Mouse (Mus musculus) lung, embryonic 15.5 days (tissue): ENCODE measurements at regions not wholly inside any gene's neighbourhood (a gene's known extent, or its start where the extent isn't known, plus 50 kb on each side); places are given as distances from the start of the nearest gene placed in this dataset.

Experiments
- ATAC-seq: fragments of 200-750 bp; cut with Nextera tagmentation; 2 replicates; pipeline ENCODE4 v1.8.0; 2017; ENCODE audit warnings: moderate number of reproducible peaks, borderline replicate concordance; ENCODE audit not compliant: low FRiP score, low TSS enrichment; ENCODE audit errors: extremely low read depth
- H3K27ac ChIP-seq: fragments of 300-500 bp; sonication (generic); 2 replicates; pipeline ENCODE4 v1.5.1; 2015; ENCODE audit warnings: moderate library complexity, mild to moderate bottlenecking, inconsistent platforms
- H3K27me3 ChIP-seq: fragments of 300-500 bp; sonication (generic); 2 replicates; pipeline ENCODE4 v1.6.1; 2015; ENCODE audit warnings: inconsistent platforms
- H3K36me3 ChIP-seq: fragments of 300-500 bp; sonication (generic); 2 replicates; pipeline ENCODE4 v1.6.1; 2015; ENCODE audit warnings: inconsistent platforms
- H3K4me1 ChIP-seq: fragments of 300-500 bp; sonication (generic); 2 replicates; pipeline ENCODE4 v1.6.1; 2015; ENCODE audit warnings: inconsistent platforms
- H3K4me2 ChIP-seq: fragments of 300-500 bp; sonication (generic); 2 replicates; pipeline ENCODE4 v1.6.1; 2015; ENCODE audit warnings: inconsistent platforms, mild to moderate bottlenecking, moderate library complexity
- H3K4me3 ChIP-seq: fragments of 300-500 bp; sonication (generic); 2 replicates; pipeline ENCODE4 v1.5.1; 2015; ENCODE audit warnings: mild to moderate bottlenecking, inconsistent platforms
- H3K9ac ChIP-seq: fragments of 300-500 bp; sonication (generic); 2 replicates; pipeline ENCODE4 v1.6.1; 2015; ENCODE audit warnings: inconsistent platforms
- H3K9me3 ChIP-seq: fragments of 300-500 bp; sonication (generic); 2 replicates; pipeline ENCODE4 v1.6.1; 2016; ENCODE audit warnings: inconsistent platforms
- WGBS: fragments of 180-500 bp; shearing (Covaris S2); methylation state at CpG from one replicate; pipeline ENCODE4 v1.1.7; 2015; 5-methylcytosine and 5-hydroxymethylcytosine counted together

DNA sequence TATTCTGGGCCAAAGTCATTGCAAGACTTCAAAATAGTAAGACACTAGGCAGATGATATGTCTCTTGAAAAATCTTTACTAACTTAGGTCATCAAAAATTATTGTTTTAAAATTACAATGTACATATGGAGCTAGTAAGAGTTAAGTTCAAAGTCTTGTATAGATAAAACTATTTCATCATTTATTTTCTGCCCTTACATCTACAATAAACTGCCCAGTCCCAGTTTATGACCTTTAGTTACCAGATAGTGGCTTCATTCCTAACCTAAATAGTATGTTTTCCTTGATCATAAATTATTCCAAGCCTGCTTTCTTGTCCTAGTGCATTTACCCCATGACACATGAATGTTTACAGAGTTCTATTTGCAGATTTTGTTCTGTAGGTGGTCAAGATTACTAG is 72.9 kb downstream of the Manea start:
- no peaks in the 10 kb centered on the region for H3K9me3 ChIP-seq
- ATAC-seq, result no peak
- H3K27ac ChIP-seq, result no peak overlapping the region
- H3K4me1 ChIP-seq, result no peaks in the 10 kb centered on the region
- H3K4me3 ChIP-seq, result no peak overlapping the region
- no peaks in the 10 kb centered on the region for H3K36me3 ChIP-seq
- no peak overlapping the region for H3K4me2 ChIP-seq
- no peaks in the 10 kb centered on the region for H3K27me3 ChIP-seq
- no peak overlapping the region for H3K9ac ChIP-seq

DNA sequence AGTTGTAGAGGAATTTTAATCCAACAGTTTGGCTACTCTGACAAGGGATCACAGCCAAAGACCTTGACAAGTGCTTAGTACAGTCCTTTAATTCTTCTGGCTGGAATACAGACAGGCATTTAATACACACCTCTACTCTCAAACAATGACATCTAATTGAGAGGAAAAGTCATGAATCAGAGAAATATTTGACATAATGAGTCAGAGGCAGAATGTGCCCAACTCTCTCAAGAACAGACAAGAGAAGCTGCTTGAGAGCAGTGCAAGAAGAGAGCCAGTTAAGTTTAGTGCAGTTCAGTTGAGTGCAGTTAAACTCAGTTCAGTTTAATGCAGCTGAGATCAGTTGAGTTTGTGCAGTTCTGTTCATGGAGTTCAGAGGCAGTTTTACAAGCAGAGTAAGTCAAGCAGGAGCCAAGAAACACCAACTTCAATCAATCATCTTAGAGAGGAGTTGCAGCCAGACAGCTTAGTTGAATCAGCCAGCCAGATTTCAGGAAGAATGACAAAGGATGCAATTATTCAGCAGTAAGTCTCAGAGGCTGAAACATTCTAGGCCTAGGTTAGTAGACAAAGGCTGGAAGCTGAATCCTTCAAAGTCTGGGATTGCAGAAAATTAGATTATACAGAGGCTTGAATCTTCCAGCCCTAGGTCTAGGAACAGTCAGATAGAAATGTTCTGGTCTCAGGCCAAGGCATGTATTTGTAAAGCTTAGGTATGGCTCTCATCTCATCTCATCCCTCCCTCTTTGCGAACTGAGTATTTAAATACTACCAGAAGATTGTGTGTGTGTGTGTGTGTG is 87.3 kb downstream of the Manea start:
- Histone ChIP-seq H3K4me1 (no peaks in the 10 kb centered on the region), H3K27ac (no peak overlapping the region), H3K4me3 (no peak overlapping the region), H3K9ac (no peak overlapping the region), H3K4me2 (no peak overlapping the region), H3K27me3 (no peaks in the 10 kb centered on the region), H3K9me3 (no peaks in the 10 kb centered on the region), H3K36me3 (no peaks in the 10 kb centered on the region)
- 69% methylated on average over 1 of the region's 1 CpGs for WGBS
- no peak for ATAC-seq

DNA sequence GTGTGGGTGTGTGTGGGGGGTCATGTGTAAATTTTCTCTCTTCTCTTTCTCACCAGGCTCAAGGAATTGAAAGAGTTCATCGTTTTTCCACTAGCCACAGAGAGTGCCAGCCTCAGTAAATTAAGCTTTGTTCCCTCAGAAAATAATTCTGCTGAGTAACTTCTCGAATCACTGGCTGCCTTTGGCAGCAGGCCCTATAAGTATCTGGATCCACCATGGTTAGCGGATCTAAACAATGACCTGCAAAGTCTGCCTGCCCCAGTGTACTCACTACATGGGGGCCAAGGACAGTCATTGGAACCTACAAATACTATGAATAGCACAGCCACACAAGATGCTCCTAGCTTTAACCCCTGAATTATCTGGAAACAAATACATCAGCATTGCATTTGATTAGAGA is 90.8 kb downstream of the Manea start:
- Histone ChIP-seq H3K27me3 (no peaks in the 10 kb centered on the region), H3K36me3 (no peaks in the 10 kb centered on the region), H3K4me3 (no peak overlapping the region), H3K9ac (no peak overlapping the region), H3K4me2 (no peak overlapping the region), H3K27ac (no peak overlapping the region), H3K9me3 (no peaks in the 10 kb centered on the region), H3K4me1 (no peaks in the 10 kb centered on the region)
- ATAC-seq, result no peak
- WGBS, result 59% methylated on average over 3 of the region's 3 CpGs

DNA sequence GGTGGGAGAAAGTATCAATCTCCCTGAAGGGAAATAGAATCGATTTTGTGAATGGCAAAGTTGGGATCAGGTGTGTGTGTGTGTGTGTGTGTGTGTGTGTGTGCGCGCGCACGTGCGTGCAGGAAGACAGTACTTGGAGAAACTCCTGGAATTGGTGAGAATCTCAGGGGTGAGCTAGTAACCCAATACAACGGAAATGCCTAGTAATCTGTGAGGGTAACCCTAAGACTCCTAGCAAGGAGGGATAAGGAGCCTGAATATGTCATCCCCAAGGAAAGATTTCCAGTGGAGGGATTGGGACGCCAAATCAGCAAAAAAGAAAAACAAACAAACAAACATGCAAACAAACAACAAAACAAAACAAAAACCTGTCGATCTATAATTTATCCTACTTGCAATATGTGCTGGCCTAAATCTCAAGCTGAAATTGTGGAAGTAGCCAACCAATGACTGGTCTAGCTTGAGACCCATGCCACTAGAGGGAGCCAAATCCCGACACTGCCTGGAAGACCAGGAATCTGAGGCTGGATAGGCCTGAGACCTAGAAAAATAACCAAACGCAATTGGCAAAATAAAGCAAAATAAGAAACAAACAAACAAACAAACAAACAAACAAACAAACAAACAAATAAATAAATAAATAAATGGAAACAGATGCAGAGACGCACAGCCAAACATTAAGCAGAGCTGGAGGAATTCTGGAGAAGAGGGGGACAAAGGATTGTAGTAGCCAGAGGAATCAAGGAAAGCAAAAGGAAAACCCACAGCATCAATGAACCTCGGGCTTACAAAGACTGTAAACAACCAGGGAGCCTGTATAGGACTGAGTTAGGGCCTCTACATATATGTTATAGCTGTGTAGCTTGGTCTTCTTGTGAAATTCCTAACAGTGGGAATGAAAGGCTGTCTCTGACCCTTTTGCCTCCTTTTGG is 98.5 kb downstream of the Manea start:
- H3K27me3 ChIP-seq, result no peaks in the 10 kb centered on the region
- no peaks in the 10 kb centered on the region for H3K4me1 ChIP-seq
- no peak overlapping the region for H3K27ac ChIP-seq
- no peaks in the 10 kb centered on the region for H3K9me3 ChIP-seq
- H3K4me3 ChIP-seq, result no peak overlapping the region
- H3K36me3 ChIP-seq, result no peaks in the 10 kb centered on the region
- no peak overlapping the region for H3K9ac ChIP-seq
- ATAC-seq, result 0 out of 2 replicates have a peak, but pooled peaks have one; percentile 64
- H3K4me2 ChIP-seq, result no peak overlapping the region
- WGBS, result 59% methylated on average over 13 of the region's 13 CpGs

DNA sequence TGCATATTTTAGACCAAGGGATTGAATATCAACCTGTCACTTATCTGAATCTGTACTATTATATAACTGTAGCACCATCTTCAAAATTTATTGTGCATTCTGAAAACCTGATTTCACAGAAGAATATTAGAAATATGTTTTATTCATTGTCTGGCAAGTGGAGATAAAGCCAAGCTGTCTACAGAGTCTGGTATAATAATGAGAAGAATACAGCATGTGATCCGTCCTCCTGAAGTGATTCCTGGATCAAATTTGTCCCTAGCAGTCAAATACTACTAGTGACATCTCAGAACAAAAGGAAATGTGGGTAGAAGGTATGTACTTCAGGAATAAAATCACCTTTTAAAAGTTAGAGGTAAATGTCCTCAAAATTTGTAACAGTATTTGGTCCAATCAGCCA is 123.4 kb downstream of the Manea start:
- WGBS, result 59% methylated on average over 1 of the region's 1 CpGs
- Histone ChIP-seq H3K4me2 (no peak overlapping the region), H3K4me1 (no peaks in the 10 kb centered on the region), H3K9ac (no peak overlapping the region), H3K27me3 (no peaks in the 10 kb centered on the region), H3K4me3 (no peak overlapping the region), H3K27ac (no peak overlapping the region), H3K36me3 (no peaks in the 10 kb centered on the region), H3K9me3 (no peaks in the 10 kb centered on the region)
- no peak for ATAC-seq
